Mouse (Mus musculus): ENCODE data around the gene Pah. TPM values are rescaled to one million over a fixed set of nuclear protein-coding genes. Genes with fewer than 3 reads are reported as not detected.

Pah gene
- polyA plus RNA-seq, 1 experiment from 2014 or later, result not detected

DNA sequence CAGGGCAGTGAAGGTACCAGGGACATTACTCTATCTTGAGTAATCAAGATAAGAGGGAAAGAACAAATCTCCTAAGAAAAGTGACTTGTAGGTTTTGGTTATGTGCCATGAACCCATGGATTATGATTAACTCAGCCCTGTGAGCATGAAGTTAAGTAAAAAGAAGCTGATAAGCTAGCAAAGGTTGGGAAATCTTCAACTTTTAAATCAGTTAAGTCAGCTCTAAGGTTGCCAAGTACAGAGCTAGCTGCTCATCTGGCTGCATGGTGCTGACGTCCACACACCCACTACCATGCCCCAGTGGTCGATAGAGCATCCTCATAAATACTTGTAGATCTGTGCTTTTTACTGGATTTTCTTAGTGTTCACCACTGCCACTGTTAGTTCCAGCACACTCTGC, 3.0 kb upstream of the Pah start:
- 93% methylated on average over 2 of the region's 2 CpGs for WGBS
- ATAC-seq (ENCODE audit: low FRiP score), result no peak

GRCm38 (mm10) chr10:87520401-87521116, 1.0 kb upstream of the Pah start:
- ATAC-seq (ENCODE audit: low FRiP score), result no peak
- H3K27ac ChIP-seq, result no peak overlapping the region
- no peaks in the 10 kb centered on the region for H3K27me3 ChIP-seq
- no peaks in the 10 kb centered on the region for H3K4me1 ChIP-seq (replicated peaks)
- no peak overlapping the region for H3K4me3 ChIP-seq
- H3K36me3 ChIP-seq, result no peaks in the 10 kb centered on the region
- no peak overlapping the region for H3K9ac ChIP-seq
- no peak overlapping the region for H3K4me2 ChIP-seq
- 77% methylated on average over 4 of the region's 4 CpGs for WGBS
- H3K9me3 ChIP-seq, result no peaks in the 10 kb centered on the region

More for the DNA sequence above, 3.0 kb upstream of the Pah start:
- Histone ChIP-seq H3K27me3 (no peaks in the 10 kb centered on the region), H3K36me3 (no peaks in the 10 kb centered on the region), H3K4me2 (no peak overlapping the region), H3K4me3 (no peak overlapping the region), H3K9ac (no peak overlapping the region), H3K4me1 (replicated peaks) (no peaks in the 10 kb centered on the region), H3K9me3 (no peaks in the 10 kb centered on the region), H3K27ac (no peak overlapping the region)

DNA sequence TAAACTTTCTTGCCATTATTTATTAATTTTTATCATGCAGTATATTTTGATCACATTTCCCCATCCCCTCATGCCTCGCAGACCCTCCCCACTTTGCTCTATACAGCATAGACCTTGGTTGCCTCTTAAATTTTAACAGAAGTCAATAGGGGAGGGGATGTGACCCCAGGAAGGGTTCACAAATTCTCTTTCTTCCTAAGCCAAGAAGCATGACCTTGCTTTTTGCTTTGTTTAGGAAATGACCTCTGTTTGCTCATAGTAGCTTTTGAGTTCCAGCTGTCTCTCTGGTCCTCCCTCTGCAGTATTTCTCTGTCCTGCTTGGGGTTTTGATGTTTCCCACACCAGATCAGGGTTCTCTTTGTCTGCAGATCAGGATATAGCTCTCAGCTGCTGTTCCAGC, 12.6 kb downstream of the Pah start:
- Histone ChIP-seq H3K27ac (no peak overlapping the region), H3K4me2 (no peak overlapping the region), H3K27me3 (no peaks in the 10 kb centered on the region), H3K9me3 (no peaks in the 10 kb centered on the region), H3K36me3 (no peaks in the 10 kb centered on the region), H3K4me3 (no peak overlapping the region), H3K4me1 (replicated peaks) (no peaks in the 10 kb centered on the region), H3K9ac (no peak overlapping the region)
- ATAC-seq (ENCODE audit: low FRiP score), result no peak
- 78% methylated on average over 1 of the region's 1 CpGs for WGBS

DNA sequence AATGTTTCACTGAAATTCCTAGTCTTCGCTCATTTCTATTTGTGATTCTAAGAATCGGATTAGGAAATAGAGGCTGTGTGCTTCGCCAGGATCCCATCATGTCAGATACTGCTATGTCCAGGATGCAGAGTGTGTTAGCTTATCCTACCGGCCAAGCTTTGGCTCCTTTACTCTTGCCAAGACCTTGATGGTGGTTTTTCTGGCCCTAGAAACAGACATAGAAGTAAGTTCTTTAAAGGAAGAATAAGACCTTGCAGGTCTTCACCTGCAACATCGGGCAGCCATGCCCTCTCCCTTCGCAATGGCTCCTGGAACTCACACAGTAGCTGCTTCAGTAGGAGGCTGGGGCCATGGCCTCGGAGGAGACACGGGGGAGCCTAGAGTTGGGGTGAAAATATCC, 24.2 kb downstream of the Pah start:
- no peak overlapping the region for H3K4me3 ChIP-seq
- 86% methylated on average over 8 of the region's 8 CpGs for WGBS
- no peaks in the 10 kb centered on the region for H3K36me3 ChIP-seq
- H3K27ac ChIP-seq, result no peak overlapping the region
- H3K9me3 ChIP-seq, result no peaks in the 10 kb centered on the region
- no peak overlapping the region for H3K4me2 ChIP-seq
- H3K4me1 ChIP-seq (replicated peaks), result 0 out of 2 replicates have a peak, but pooled peaks cover 5% of the 10 kb centered on the region
- no peak overlapping the region for H3K9ac ChIP-seq
- ATAC-seq (ENCODE audit: low FRiP score), result no peak
- H3K27me3 ChIP-seq, result no peaks in the 10 kb centered on the region

- peaks cover under 1% of the 10 kb centered on the region; the same call in 1 of the 2 replicates for H3K27me3 ChIP-seq
- no peak overlapping the region for H3K9ac ChIP-seq
- H3K4me3 ChIP-seq, result no peak overlapping the region
- no peak overlapping the region for H3K27ac ChIP-seq
- H3K4me2 ChIP-seq, result no peak overlapping the region
- H3K4me1 ChIP-seq (replicated peaks), result 0 out of 2 replicates have a peak, but pooled peaks cover 5% of the 10 kb centered on the region
- no peaks in the 10 kb centered on the region for H3K36me3 ChIP-seq
- H3K9me3 ChIP-seq, result no peaks in the 10 kb centered on the region
- WGBS, result 40% methylated on average over 19 of the region's 19 CpGs
- ATAC-seq (ENCODE audit: low FRiP score), result no peak
Measured at GRCm38 (mm10) chr10:87546299-87547234, 25.0 kb downstream of the Pah start.

GRCm38 (mm10) chr10:87552726-87553125, 31.1 kb downstream of the Pah start:
- WGBS, result 31% methylated on average over 8 of the region's 8 CpGs
- Histone ChIP-seq H3K4me2 (0 out of 2 replicates have a peak overlapping the region, but pooled peaks have one; percentile 26), H3K27ac (no peak overlapping the region), H3K9me3 (no peaks in the 10 kb centered on the region), H3K27me3 (peaks cover 8% of the 10 kb centered on the region; the same call in 1 of the 2 replicates), H3K9ac (no peak overlapping the region; the same call in 1 of the 2 replicates), H3K36me3 (no peaks in the 10 kb centered on the region), H3K4me3 (no peak overlapping the region; the same call in 1 of the 2 replicates), H3K4me1 (replicated peaks) (no peaks in the 10 kb centered on the region)
- ATAC-seq (ENCODE audit: low FRiP score), result peak; percentile 61

GRCm38 (mm10) chr10:87556441-87556840, 34.8 kb downstream of the Pah start:
- Histone ChIP-seq H3K9ac (no peak overlapping the region), H3K36me3 (no peaks in the 10 kb centered on the region), H3K4me3 (no peak overlapping the region), H3K4me1 (replicated peaks) (no peaks in the 10 kb centered on the region), H3K9me3 (no peaks in the 10 kb centered on the region), H3K4me2 (no peak overlapping the region), H3K27ac (no peak overlapping the region), H3K27me3 (peaks cover 8% of the 10 kb centered on the region; the same call in 1 of the 2 replicates)
- no peak for ATAC-seq (ENCODE audit: low FRiP score)
- 74% methylated on average over 2 of the region's 2 CpGs for WGBS

DNA sequence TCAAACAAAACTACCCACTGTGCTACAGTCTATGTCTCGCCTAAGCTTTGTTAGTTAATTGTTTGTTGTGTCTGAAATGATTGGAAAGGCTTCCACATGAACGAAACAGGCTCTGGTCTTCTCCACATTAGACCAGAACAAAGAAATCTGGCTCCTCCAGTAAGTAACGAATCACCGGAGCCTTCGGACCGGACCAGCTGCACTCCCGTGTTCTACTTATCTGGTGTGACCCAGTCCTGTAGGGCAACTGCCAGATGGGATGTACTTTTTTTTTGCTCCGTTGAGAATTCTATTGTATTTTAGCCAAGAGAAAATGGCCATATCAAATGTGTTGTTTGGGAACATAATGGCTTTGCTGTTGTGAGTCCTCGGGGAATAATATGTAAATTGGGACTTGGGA, 42.2 kb downstream of the Pah start:
- Histone ChIP-seq H3K27ac (no peak overlapping the region), H3K36me3 (no peaks in the 10 kb centered on the region), H3K4me3 (no peak overlapping the region), H3K4me2 (no peak overlapping the region), H3K9me3 (no peaks in the 10 kb centered on the region), H3K4me1 (replicated peaks) (peaks cover 4% of the 10 kb centered on the region; the same call in 1 of the 2 replicates), H3K9ac (no peak overlapping the region), H3K27me3 (no peaks in the 10 kb centered on the region)
- WGBS, result 38% methylated on average over 9 of the region's 9 CpGs
- no peak for ATAC-seq (ENCODE audit: low FRiP score)

DNA sequence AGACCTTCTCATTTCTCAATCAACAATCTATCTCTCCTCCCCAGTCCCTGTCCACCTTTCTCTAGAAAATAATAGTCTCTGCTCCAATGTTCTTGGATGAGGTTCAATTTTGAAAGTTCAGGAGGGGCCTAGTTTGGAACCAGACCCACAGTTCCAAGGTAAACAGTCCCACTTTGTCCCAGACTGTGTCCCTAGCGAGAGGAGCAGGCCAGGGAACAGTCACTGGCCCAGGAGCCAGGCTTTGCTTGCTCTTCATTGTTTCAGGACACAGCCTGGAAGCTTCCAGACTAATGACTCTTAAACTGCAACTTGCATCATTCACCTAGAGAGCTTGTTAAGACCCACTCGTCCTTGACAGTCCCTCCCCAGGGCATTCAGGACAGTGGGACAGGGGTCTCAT, 44.1 kb downstream of the Pah start:
- Histone ChIP-seq H3K36me3 (no peaks in the 10 kb centered on the region), H3K4me1 (replicated peaks) (peaks cover 4% of the 10 kb centered on the region; the same call in 1 of the 2 replicates), H3K9me3 (no peaks in the 10 kb centered on the region), H3K27ac (no peak overlapping the region), H3K9ac (no peak overlapping the region), H3K4me3 (no peak overlapping the region), H3K27me3 (no peaks in the 10 kb centered on the region), H3K4me2 (no peak overlapping the region)
- ATAC-seq (ENCODE audit: low FRiP score), result no peak
- WGBS, result 52% methylated on average over 2 of the region's 2 CpGs

DNA sequence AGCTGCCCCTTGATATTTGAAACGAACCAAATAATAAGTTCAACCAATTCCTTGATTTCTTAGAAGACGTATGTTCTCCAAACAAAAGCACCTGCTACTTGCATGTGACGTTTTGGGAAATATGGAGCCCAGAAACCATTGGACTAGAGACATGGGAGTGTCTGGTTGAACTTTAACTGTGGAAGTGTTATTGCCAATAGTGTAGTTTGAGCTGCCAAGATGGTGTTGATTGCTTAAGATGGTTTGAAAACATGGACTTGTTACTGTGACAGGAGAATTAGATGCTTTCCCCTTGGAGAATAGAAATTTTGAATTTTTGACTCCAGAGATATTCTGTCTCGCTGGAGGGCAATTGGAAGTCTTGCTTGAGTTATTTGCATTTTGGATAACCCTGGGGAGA, 50.9 kb downstream of the Pah start:
- WGBS, result 82% methylated on average over 4 of the region's 4 CpGs
- ATAC-seq (ENCODE audit: low FRiP score), result no peak
- Histone ChIP-seq H3K36me3 (no peaks in the 10 kb centered on the region), H3K4me2 (no peak overlapping the region), H3K4me3 (no peak overlapping the region), H3K9me3 (peaks cover 5% of the 10 kb centered on the region; the same call in 1 of the 2 replicates), H3K27me3 (no peaks in the 10 kb centered on the region), H3K27ac (no peak overlapping the region), H3K9ac (no peak overlapping the region), H3K4me1 (replicated peaks) (no peaks in the 10 kb centered on the region)

- Histone ChIP-seq H3K27ac (no peak overlapping the region), H3K9ac (no peak overlapping the region), H3K27me3 (no peaks in the 10 kb centered on the region), H3K4me2 (no peak overlapping the region), H3K4me1 (replicated peaks) (no peaks in the 10 kb centered on the region), H3K4me3 (no peak overlapping the region), H3K36me3 (no peaks in the 10 kb centered on the region), H3K9me3 (peaks cover 8% of the 10 kb centered on the region; the same call in 1 of the 2 replicates)
- no peak for ATAC-seq (ENCODE audit: low FRiP score)
- 79% methylated on average over 1 of the region's 1 CpGs for WGBS
Measured at GRCm38 (mm10) chr10:87586696-87587095, 65.1 kb downstream of the Pah start.

DNA sequence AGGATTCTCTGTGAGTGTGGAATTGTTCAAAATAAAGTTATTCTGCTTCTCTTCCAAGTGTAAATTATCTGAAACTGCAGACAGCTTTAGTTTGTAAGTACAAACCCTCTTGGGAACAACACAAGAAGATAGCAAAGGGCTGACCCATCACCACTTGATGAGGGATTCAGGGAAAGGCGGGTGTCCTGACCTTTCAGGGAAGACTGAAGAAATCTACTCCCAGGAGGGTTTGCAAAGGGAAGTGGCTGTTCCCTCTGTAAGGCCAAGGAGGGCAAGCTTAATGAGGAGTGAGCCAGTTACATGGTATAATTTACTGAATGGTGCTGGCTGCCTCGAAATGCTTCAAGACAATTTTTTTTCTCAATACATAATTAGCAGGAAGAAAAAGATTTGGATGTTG, 72.3 kb downstream of the Pah start:
- Histone ChIP-seq H3K27ac (no peak overlapping the region), H3K4me2 (no peak overlapping the region), H3K9me3 (no peaks in the 10 kb centered on the region), H3K4me1 (replicated peaks) (peaks cover 9% of the 10 kb centered on the region; the same call in 1 of the 2 replicates), H3K36me3 (no peaks in the 10 kb centered on the region), H3K9ac (no peak overlapping the region), H3K4me3 (no peak overlapping the region), H3K27me3 (no peaks in the 10 kb centered on the region)
- ATAC-seq (ENCODE audit: low FRiP score), result no peak
- WGBS, result 63% methylated on average over 2 of the region's 2 CpGs
